Mouse (Mus musculus): ENCODE results near the gene Slc22a14. TPM values are rescaled to one million over a fixed set of nuclear protein-coding genes. Genes with fewer than 3 reads are reported as not detected.
"Not testable (repeated sequence)": the region's sequence is repeated elsewhere in the genome, so short reads cannot be mapped to it uniquely, and the experiment has no call there.

The Slc22a14 gene
- polyA plus RNA-seq, 1 experiment: not detected

DNA sequence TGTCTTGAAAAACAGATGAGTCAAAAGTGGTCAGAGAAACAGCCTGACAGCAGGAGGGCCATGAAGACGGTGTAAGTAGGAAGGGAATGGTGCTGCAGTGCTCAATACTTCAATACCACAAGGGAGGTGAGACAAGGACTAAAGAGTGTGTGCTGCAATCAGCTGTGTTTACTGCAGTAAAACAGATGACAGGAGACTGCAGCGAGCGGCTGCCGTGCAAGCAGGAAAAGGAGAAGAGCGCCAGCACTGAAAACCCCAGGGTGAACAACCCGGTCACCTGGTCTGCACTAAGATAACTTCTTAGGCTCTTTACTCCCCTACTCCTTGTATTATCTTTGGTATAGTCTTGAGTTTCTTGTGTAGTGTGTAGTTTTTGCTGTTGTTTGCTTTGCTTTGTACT lies 97.2 kb downstream of the Slc22a14 start:
- no peak overlapping the region for H3K4me2 ChIP-seq (ENCODE audit: low read depth)
- peaks cover 20% of the 10 kb centered on the region for H3K36me3 ChIP-seq (ENCODE audit: control insufficient read depth, insufficient read depth)
- no peaks in the 10 kb centered on the region for H3K27me3 ChIP-seq (ENCODE audit: control insufficient read depth, insufficient read depth, insufficient read length)
- TF ChIP-seq E2F4 (IDR thresholded peaks at IDR 0.05; ENCODE audit: insufficient read depth) (no peak), SRF (IDR thresholded peaks at IDR 0.05; ENCODE audit: control insufficient read depth, insufficient read length, low read depth) (no peak), CEBPB (IDR thresholded peaks at IDR 0.05; ENCODE audit: insufficient read depth, poor library complexity, severe bottlenecking) (no peak), USF1 (IDR thresholded peaks at IDR 0.05; ENCODE audit: low read depth) (no peak), REST (IDR thresholded peaks at IDR 0.05; ENCODE audit: insufficient read depth, insufficient read length) (no peak), TCF12 (IDR thresholded peaks at IDR 0.05; ENCODE audit: insufficient read depth, poor library complexity, severe bottlenecking) (no peak)
- H3K79me2 ChIP-seq (ENCODE audit: control insufficient read depth, insufficient read depth): no peaks in the 10 kb centered on the region
- H3ac ChIP-seq (ENCODE audit: control insufficient read depth, insufficient read length): no peak overlapping the region
- H3K4me3 ChIP-seq: no peak overlapping the region

DNA sequence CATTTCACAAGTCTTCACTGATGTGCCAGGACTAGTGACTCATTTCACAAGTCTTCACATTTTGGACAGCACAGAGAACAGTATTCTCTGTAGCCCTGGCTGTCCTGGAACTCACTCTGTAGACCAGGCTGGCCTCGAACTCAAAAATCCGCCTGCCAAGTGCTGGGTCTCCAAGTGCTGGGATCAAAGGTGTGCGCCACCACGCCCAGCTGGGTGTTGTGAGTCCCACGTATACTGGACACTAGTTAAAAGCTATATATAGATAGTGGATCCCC lies 99.3 kb downstream of the Slc22a14 start:
- H3K4me3 ChIP-seq; H3K4me2 ChIP-seq (ENCODE audit: low read depth); H3K79me2 ChIP-seq (ENCODE audit: control insufficient read depth, insufficient read depth); H3ac ChIP-seq (ENCODE audit: control insufficient read depth, insufficient read length); H3K27me3 ChIP-seq (ENCODE audit: control insufficient read depth, insufficient read depth, insufficient read length): not testable (repeated sequence)
- peaks cover 30% of the 10 kb centered on the region for H3K36me3 ChIP-seq (ENCODE audit: control insufficient read depth, insufficient read depth)

DNA sequence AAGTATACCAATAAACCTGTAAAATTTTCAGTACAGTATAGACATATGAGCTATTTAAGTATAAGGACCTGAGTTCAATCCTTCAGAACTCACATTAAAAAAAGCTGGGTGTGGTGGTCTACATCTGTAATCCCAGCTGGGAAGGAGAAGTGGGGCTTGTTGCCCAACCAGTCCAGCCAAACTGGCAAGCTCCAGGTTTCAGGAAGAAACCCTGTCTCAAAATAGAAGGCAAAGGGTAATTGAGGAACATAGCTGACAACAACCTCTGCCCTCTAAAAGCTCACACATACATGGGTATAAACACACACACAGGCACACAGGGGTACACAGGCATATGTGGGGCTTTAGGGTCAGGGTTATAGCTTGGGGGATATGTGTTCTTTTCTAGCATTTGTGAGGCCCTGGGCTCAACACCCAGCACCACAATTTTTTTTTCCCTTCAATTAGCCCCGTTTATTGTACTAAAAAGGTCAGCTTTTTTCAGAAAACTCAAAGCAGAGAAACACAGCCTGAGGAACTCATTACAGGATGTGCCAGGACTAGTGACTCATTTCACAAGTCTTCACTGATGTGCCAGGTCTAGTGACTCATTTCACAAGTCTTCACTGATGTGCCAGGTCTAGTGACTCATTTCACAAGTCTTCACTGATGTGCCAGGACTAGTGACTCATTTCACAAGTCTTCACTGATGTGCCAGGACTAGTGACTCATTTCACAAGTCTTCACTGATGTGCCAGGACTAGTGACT lies 99.8 kb downstream of the Slc22a14 start:
- Histone ChIP-seq H3K4me2 (ENCODE audit: low read depth) (peak overlapping the region; percentile 31), H3K36me3 (ENCODE audit: control insufficient read depth, insufficient read depth) (peaks cover 30% of the 10 kb centered on the region)
- not testable (repeated sequence) for H3K4me3 ChIP-seq; H3K27me3 ChIP-seq (ENCODE audit: control insufficient read depth, insufficient read depth, insufficient read length); H3ac ChIP-seq (ENCODE audit: control insufficient read depth, insufficient read length); H3K79me2 ChIP-seq (ENCODE audit: control insufficient read depth, insufficient read depth)

DNA sequence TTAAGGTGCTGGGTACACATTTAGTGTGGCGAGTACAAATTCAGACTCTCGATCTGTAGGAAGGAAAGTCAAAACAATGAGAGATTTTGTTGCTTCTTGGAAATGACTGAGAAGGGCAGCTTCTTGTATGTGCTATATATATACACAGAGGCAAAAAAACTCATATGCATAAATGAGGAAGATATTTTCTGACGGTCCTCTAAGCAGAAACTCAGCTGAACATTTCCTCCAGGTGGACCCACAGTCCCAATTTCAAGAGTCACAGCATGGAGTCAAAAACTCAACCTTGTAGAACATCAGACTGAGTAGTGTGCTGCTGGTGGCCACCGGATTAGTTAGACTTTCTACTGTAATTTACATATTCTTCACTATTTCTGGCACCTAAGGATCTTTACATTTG lies 102.3 kb downstream of the Slc22a14 start:
- Histone ChIP-seq H3K36me3 (ENCODE audit: control insufficient read depth, insufficient read depth) (peaks cover 41% of the 10 kb centered on the region), H3K4me3 (no peak overlapping the region), H3K27me3 (ENCODE audit: control insufficient read depth, insufficient read depth, insufficient read length) (no peaks in the 10 kb centered on the region), H3K79me2 (ENCODE audit: control insufficient read depth, insufficient read depth) (no peaks in the 10 kb centered on the region), H3K4me2 (ENCODE audit: low read depth) (no peak overlapping the region), H3ac (ENCODE audit: control insufficient read depth, insufficient read length) (no peak overlapping the region)
- TF ChIP-seq MYOD1 (IDR thresholded peaks at IDR 0.05; ENCODE audit: control insufficient read depth in 1 of 3, insufficient read length in 2 of 3, low read depth in 2 of 3) (no peak), POLR2A (IDR thresholded peaks at IDR 0.05; ENCODE audit: insufficient read length, low read depth) (no peak), TCF12 (IDR thresholded peaks at IDR 0.05; ENCODE audit: insufficient read depth, poor library complexity, severe bottlenecking) (no peak), POLR2AphosphoS2 (IDR thresholded peaks at IDR 0.05; ENCODE audit: insufficient read length, low read depth) (no peak), TCF3 (IDR thresholded peaks at IDR 0.05; ENCODE audit: insufficient read length, low read depth) (no peak), USF1 (IDR thresholded peaks at IDR 0.05; ENCODE audit: low read depth) (no peak), REST (IDR thresholded peaks at IDR 0.05; ENCODE audit: insufficient read depth, insufficient read length) (no peak), E2F4 (IDR thresholded peaks at IDR 0.05; ENCODE audit: insufficient read depth) (no peak), MAX (IDR thresholded peaks at IDR 0.05; ENCODE audit: low read depth) (no peak), SRF (IDR thresholded peaks at IDR 0.05; ENCODE audit: control insufficient read depth, insufficient read length, low read depth) (no peak), MYOG (IDR thresholded peaks at IDR 0.05; ENCODE audit: control insufficient read depth in 1 of 3, insufficient read depth in 1 of 3, insufficient read length in 2 of 3, low read depth in 2 of 3) (no peak), CEBPB (IDR thresholded peaks at IDR 0.05; ENCODE audit: insufficient read depth, poor library complexity, severe bottlenecking) (no peak)

DNA sequence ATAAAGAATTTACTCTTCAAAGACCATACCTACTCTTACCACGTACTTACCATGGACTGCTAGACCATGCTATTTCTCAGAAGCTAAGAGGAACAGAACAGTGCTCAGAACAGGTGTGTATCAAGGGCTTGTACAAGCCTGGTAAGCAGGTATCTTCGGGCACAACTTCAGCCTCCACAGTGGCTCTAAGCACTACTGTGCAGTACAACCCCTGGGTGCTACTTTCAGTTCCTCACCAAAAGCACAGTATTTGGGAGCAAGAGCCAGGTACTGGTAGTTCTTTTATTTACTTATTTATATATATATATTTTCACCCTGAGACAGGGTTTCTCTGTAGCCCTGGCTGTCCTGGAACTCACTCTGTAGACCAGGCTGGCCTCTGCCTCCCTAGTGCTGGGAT lies 104.5 kb downstream of the Slc22a14 start:
- no peak overlapping the region for H3K4me2 ChIP-seq (ENCODE audit: low read depth)
- no peak for TF ChIP-seq SRF (IDR thresholded peaks at IDR 0.05; ENCODE audit: control insufficient read depth, insufficient read length, low read depth)
- TF ChIP-seq MAX (IDR thresholded peaks at IDR 0.05; ENCODE audit: low read depth): no peak
- TF ChIP-seq E2F4 (IDR thresholded peaks at IDR 0.05; ENCODE audit: insufficient read depth): no peak
- TF ChIP-seq MYOG (IDR thresholded peaks at IDR 0.05; ENCODE audit: control insufficient read depth in 1 of 3, insufficient read depth in 1 of 3, insufficient read length in 2 of 3, low read depth in 2 of 3): no peak
- TF ChIP-seq USF1 (IDR thresholded peaks at IDR 0.05; ENCODE audit: low read depth): no peak
- TF ChIP-seq TCF3 (IDR thresholded peaks at IDR 0.05; ENCODE audit: insufficient read length, low read depth): no peak
- no peak for TF ChIP-seq POLR2A (IDR thresholded peaks at IDR 0.05; ENCODE audit: insufficient read length, low read depth)
- TF ChIP-seq MYOD1 (IDR thresholded peaks at IDR 0.05; ENCODE audit: control insufficient read depth in 1 of 3, insufficient read length in 2 of 3, low read depth in 2 of 3): no peak
- TF ChIP-seq TCF12 (IDR thresholded peaks at IDR 0.05; ENCODE audit: insufficient read depth, poor library complexity, severe bottlenecking): no peak
- TF ChIP-seq POLR2AphosphoS2 (IDR thresholded peaks at IDR 0.05; ENCODE audit: insufficient read length, low read depth): no peak
- no peak for TF ChIP-seq CEBPB (IDR thresholded peaks at IDR 0.05; ENCODE audit: insufficient read depth, poor library complexity, severe bottlenecking)
- no peak for TF ChIP-seq REST (IDR thresholded peaks at IDR 0.05; ENCODE audit: insufficient read depth, insufficient read length)
- H3K4me3 ChIP-seq: no peak overlapping the region
- H3K27me3 ChIP-seq (ENCODE audit: control insufficient read depth, insufficient read depth, insufficient read length): no peaks in the 10 kb centered on the region
- H3K36me3 ChIP-seq (ENCODE audit: control insufficient read depth, insufficient read depth): peaks cover 47% of the 10 kb centered on the region
- no peak overlapping the region for H3ac ChIP-seq (ENCODE audit: control insufficient read depth, insufficient read length)
- no peaks in the 10 kb centered on the region for H3K79me2 ChIP-seq (ENCODE audit: control insufficient read depth, insufficient read depth)

Measured in myocyte (in vitro differentiated cells).